Mouse (Mus musculus): Measurements from ENCODE around the gene Fxyd1. TPM values are rescaled to one million over a fixed set of nuclear protein-coding genes. Genes with fewer than 3 reads are reported as not detected.

Fxyd1 gene
- polyA plus RNA-seq, 1 experiment, result 552 TPM

DNA sequence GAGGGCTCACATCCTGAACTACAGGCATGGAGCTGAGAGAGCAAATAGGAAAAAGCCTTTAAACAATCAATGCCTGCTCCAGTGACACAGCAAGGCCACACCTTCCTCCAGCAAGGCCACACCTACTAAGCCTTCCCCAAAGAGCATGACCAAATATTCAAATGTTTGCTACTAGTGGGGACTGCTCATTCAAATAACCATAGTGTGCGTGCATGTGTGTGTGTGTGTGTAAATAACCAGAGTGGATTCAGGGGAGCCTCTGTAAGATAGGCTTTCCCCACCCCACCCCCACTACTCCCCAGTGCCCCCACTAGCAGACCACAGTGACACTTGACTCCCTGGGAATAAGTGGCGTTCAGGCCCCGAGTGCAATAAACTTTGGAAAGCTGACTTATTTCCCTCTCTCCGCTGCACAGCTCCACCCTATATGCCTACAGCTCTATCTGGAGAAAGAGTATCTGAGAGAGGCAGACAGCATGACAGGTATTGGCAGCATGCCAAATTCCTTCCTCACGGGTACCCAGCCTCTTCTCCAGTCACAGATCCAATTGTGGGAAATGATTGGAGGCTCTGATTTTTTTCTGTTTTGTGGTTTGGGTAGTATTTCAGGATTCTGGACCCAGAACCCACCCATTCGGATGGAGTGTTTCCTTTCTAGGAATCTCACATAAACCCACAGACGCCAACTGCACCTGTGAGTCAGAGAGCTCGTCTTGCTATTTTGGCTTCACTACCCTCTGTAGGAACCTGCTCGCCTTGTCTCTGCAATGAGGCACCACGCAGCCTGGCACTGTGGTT is 39.7 kb downstream of the Fxyd1 start:
- no peak for DNase-seq (ENCODE audit: low spot score)

DNA sequence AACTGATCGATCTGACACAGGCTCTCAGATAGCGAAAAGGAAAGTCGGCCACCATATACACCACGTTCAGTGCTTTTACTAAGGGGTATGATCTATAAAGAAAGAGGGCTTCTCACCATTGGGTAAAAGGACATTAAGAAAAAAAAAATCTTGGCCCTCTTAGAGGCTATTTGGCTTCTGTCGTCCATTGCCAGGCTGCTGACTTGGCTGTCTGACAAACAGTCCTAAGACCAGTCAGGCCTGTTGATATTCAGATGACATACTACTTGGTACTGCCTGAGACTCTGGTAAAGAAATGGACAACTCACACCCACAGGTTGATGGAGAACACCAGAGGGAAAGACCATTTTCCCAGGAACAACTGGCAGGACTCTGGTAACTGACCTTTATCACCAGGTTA is 44.0 kb downstream of the Fxyd1 start:
- DNase-seq (ENCODE audit: low spot score), result no peak

DNA sequence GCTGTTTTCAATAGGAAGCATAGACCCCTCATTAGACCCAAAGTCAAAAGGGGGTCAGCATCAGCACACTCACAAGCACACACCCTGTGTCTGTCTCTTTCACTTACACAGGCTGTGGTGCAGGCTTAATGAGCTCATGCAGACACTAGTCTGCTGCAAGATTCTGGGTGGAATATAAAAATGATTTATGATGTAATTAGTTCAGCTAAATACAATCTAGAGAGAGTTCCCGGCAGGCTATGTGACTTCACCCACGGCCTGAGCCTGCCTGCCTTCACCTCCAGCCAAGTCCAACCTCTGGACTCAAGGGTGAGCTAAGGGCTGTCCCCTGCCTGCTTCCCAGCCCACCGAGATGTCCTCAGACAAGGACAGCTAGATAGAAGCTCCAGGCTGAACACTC is 48.1 kb downstream of the Fxyd1 start:
- no peak for DNase-seq (ENCODE audit: low spot score)

DNA sequence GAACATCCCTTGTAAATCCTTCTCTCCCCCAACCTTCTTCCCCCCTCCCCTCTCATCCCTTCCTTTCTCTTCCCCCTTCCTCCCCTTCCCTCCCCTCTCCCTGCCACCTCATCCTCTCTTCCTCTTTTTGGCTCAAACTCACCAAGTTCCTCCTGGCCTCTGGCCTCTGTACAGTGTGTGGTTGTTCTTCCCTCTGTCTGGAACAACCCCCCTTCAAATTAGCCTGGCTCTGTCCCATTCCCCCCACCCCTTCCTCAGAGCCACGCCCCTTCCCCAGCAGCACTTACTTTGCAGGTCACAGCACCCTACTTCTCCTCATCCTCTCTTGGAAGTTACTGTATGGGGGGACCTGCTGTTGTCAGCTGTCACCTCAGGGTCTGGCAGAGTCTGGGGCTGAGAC is 48.8 kb downstream of the Fxyd1 start:
- DNase-seq (ENCODE audit: low spot score), result no peak

DNA sequence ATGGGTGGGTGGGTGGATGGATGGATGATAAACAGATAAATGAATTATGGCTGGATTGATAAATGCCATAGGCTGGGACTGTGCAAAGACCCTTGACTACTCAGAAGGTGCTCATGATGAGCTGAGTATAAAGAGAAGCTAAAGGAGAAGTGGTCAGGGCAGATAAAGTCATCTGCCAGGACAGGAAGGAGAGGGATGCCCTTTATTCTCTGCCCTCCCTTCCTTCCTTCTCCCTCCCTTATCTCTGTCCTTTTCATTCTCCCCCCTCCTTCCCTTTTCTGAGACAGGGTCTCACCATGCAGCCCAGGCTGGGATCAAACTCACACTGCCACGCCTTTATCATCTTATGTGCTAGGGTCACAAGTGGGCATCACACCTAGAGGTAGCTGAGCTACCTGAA is 49.2 kb downstream of the Fxyd1 start:
- DNase-seq (ENCODE audit: low spot score), result no peak

DNA sequence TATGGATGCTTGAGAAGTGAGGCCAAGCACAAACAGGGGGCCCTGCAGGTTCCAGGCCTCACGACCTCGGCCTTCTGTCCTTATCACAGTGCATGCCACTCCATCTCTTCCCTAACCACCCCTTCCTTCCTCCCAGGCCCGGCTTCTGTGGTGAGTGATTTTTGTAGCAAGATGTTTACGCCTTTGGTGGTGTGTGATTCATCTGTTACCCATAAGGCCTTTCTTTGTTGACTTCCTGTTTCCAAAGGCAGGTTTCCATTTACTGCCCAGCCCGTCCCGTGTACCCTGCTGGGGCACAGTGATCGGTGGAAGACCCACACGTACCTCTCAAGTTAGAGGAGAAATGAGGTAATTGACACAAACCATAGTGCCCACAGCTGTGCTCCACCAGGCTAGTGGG is 54.3 kb downstream of the Fxyd1 start:
- DNase-seq (ENCODE audit: low spot score), result no peak

Other genes with a start within 250 kb of the Fxyd1 start
- 0.46 and 0.55 TPM in 2 replicates for gene Ffar2, start 233.4 kb downstream of the Fxyd1 start, polyA plus RNA-seq (2012; rRNA removed)
- gene Ffar3, start 201.0 kb downstream of the Fxyd1 start, polyA plus RNA-seq (2012; rRNA removed), result not detected in 2 replicates
- gene Ffar1, start 195.6 kb downstream of the Fxyd1 start, polyA plus RNA-seq (2012; rRNA removed), result not detected in 2 replicates
- gene Cd22, start 176.9 kb downstream of the Fxyd1 start, polyA plus RNA-seq (2012; rRNA removed), result 0.49 and 0.58 TPM in 2 replicates
- 0.81 and 1.1 TPM in 2 replicates for gene Mag, start 142.3 kb downstream of the Fxyd1 start, polyA plus RNA-seq (2012; rRNA removed)
- gene Hamp2, start 132.5 kb downstream of the Fxyd1 start, polyA plus RNA-seq (2012; rRNA removed), result not detected in 2 replicates
- not detected in 2 replicates for gene Hamp, start 113.2 kb downstream of the Fxyd1 start, polyA plus RNA-seq (2012; rRNA removed)
- gene Usf2, start 100.4 kb downstream of the Fxyd1 start, polyA plus RNA-seq (2012; rRNA removed), result 109 and 118 TPM in 2 replicates
- 38.0 and 38.9 TPM in 2 replicates for gene Lsr, start 83.7 kb downstream of the Fxyd1 start, polyA plus RNA-seq (2012; rRNA removed)
- 4.9 and 7.7 TPM in 2 replicates for gene Fam187b, start 83.4 kb downstream of the Fxyd1 start, polyA plus RNA-seq (2012; rRNA removed)
- gene Fxyd5, start 14.7 kb downstream of the Fxyd1 start, polyA plus RNA-seq (2012; rRNA removed), result 103 and 107 TPM in 2 replicates
- gene Fxyd7, start 5.7 kb downstream of the Fxyd1 start, polyA plus RNA-seq (2012; rRNA removed), result 7.4 and 10.7 TPM in 2 replicates
- gene Lgi4, start 2.1 kb upstream of the Fxyd1 start, polyA plus RNA-seq (2012; rRNA removed), result 16.0 and 17.8 TPM in 2 replicates
- 445 and 558 TPM in 2 replicates for gene Fxyd3, start 19.5 kb upstream of the Fxyd1 start, polyA plus RNA-seq (2012; rRNA removed)
- 2.2 and 2.7 TPM in 2 replicates for gene Hpn, start 58.1 kb upstream of the Fxyd1 start, polyA plus RNA-seq (2012; rRNA removed)
- gene Scn1b, start 69.8 kb upstream of the Fxyd1 start, polyA plus RNA-seq (2012; rRNA removed), result 49.1 and 54.5 TPM in 2 replicates
- gene Gramd1a, start 98.7 kb upstream of the Fxyd1 start, polyA plus RNA-seq (2012; rRNA removed), result 49.4 and 60.1 TPM in 2 replicates
- not detected in 2 replicates for gene Scgb2b2, start 233.3 kb upstream of the Fxyd1 start, polyA plus RNA-seq (2012; rRNA removed)
- gene Scgb1b2, start 234.6 kb upstream of the Fxyd1 start, polyA plus RNA-seq (2012; rRNA removed), result not detected in 2 replicates

Measured in urinary bladder, adult 2 months (tissue).